Mouse (Mus musculus) testis, adult 2 months (tissue): Measurements from ENCODE around the gene Polr2f.

ENCODE experiments used
- CTCF ChIP-seq: fragments of 200-500 bp; IDR thresholded peaks from 2 replicates; pipeline ENCODE4 v1.5.1; 2012; ENCODE audit warnings: low read depth, mild to moderate bottlenecking, inconsistent platforms, low read length, moderate library complexity; ENCODE audit not compliant: control insufficient read depth, insufficient read depth, insufficient replicate concordance
- POLR2A ChIP-seq: fragments of 200-500 bp; IDR thresholded peaks from 2 replicates; pipeline ENCODE4 v1.6.1; 2012; ENCODE audit warnings: low read depth, mild to moderate bottlenecking, inconsistent platforms, low read length, moderate library complexity; ENCODE audit not compliant: control insufficient read depth

GRCm38 (mm10) chr15:79140866-79141565 lies at the start of gene Polr2f, which contains the start of gene 1700088E04Rik:
- TF ChIP-seq CTCF (no peak), POLR2A (peak; percentile 93)
